Mouse (Mus musculus): ENCODE results near the gene Mndal. TPM values are rescaled to one million over a fixed set of nuclear protein-coding genes. Genes with fewer than 3 reads are reported as not detected.
"Not testable (repeated sequence)": the region's sequence is repeated elsewhere in the genome, so short reads cannot be mapped to it uniquely, and the experiment has no call there.

Gene Mndal
- polyA plus RNA-seq, 1 experiment from 2014 or later, result 1.3 TPM

GRCm38 (mm10) chr1:173879225-173879987 is 62.9 kb downstream of the Mndal start:
- not testable (repeated sequence) for H3K4me3 ChIP-seq; ATAC-seq (ENCODE audit: low FRiP score); H3K4me2 ChIP-seq; H3K4me1 ChIP-seq (replicated peaks); H3K27me3 ChIP-seq; H3K36me3 ChIP-seq; H3K27ac ChIP-seq; H3K9ac ChIP-seq; H3K9me3 ChIP-seq
- 83% methylated on average over 5 of the region's 5 CpGs for WGBS

GRCm38 (mm10) chr1:173878264-173878663 is 64.0 kb downstream of the Mndal start:
- not testable (repeated sequence) for H3K36me3 ChIP-seq; ATAC-seq (ENCODE audit: low FRiP score); H3K9ac ChIP-seq; H3K27ac ChIP-seq; H3K4me1 ChIP-seq (replicated peaks); H3K4me3 ChIP-seq; H3K4me2 ChIP-seq; H3K27me3 ChIP-seq; H3K9me3 ChIP-seq
- WGBS, result 93% methylated on average over 6 of the region's 6 CpGs

GRCm38 (mm10) chr1:173877125-173877524 is 65.2 kb downstream of the Mndal start:
- 72% methylated on average over 1 of the region's 1 CpGs for WGBS
- not testable (repeated sequence) for H3K36me3 ChIP-seq, H3K9me3 ChIP-seq

GRCm38 (mm10) chr1:173868586-173868985 is 73.7 kb downstream of the Mndal start:
- not testable (repeated sequence) for H3K27ac ChIP-seq; H3K9ac ChIP-seq; H3K9me3 ChIP-seq; ATAC-seq (ENCODE audit: low FRiP score); H3K4me1 ChIP-seq (replicated peaks); H3K36me3 ChIP-seq; H3K27me3 ChIP-seq; H3K4me3 ChIP-seq; H3K4me2 ChIP-seq
- WGBS, result 67% methylated on average over 1 of the region's 1 CpGs

More at GRCm38 (mm10) chr1:173877125-173877524, 65.2 kb downstream of the Mndal start:
- not testable (repeated sequence) for H3K9ac ChIP-seq; ATAC-seq (ENCODE audit: low FRiP score); H3K4me3 ChIP-seq; H3K4me2 ChIP-seq; H3K27ac ChIP-seq; H3K27me3 ChIP-seq; H3K4me1 ChIP-seq (replicated peaks)

GRCm38 (mm10) chr1:173866504-173866903 is 75.8 kb downstream of the Mndal start:
- Histone ChIP-seq H3K36me3 (no peaks in the 10 kb centered on the region), H3K9me3 (no peaks in the 10 kb centered on the region), H3K27ac (no peak overlapping the region), H3K4me2 (no peak overlapping the region), H3K4me3 (no peak overlapping the region), H3K4me1 (replicated peaks) (no peaks in the 10 kb centered on the region), H3K9ac (no peak overlapping the region), H3K27me3 (no peaks in the 10 kb centered on the region)
- 85% methylated on average over 12 of the region's 12 CpGs for WGBS
- no peak for ATAC-seq (ENCODE audit: low FRiP score)

GRCm38 (mm10) chr1:173853711-173854110 is 88.6 kb downstream of the Mndal start:
- not testable (repeated sequence) for ATAC-seq (ENCODE audit: low FRiP score); H3K9ac ChIP-seq

GRCm38 (mm10) chr1:173852853-173853252 is 89.4 kb downstream of the Mndal start:
- ATAC-seq (ENCODE audit: low FRiP score); H3K27me3 ChIP-seq; H3K4me1 ChIP-seq (replicated peaks); H3K27ac ChIP-seq; H3K4me2 ChIP-seq; H3K36me3 ChIP-seq; H3K4me3 ChIP-seq; H3K9ac ChIP-seq; H3K9me3 ChIP-seq: not testable (repeated sequence)
- 46% methylated on average over 4 of the region's 4 CpGs for WGBS

More at GRCm38 (mm10) chr1:173853711-173854110, 88.6 kb downstream of the Mndal start:
- H3K36me3 ChIP-seq; H3K9me3 ChIP-seq; H3K27ac ChIP-seq; H3K4me2 ChIP-seq; H3K4me1 ChIP-seq (replicated peaks); H3K27me3 ChIP-seq; H3K4me3 ChIP-seq: not testable (repeated sequence)

- not testable (repeated sequence) for H3K27me3 ChIP-seq; ATAC-seq (ENCODE audit: low FRiP score); H3K36me3 ChIP-seq; H3K9me3 ChIP-seq; H3K4me3 ChIP-seq; H3K4me2 ChIP-seq; H3K4me1 ChIP-seq (replicated peaks); H3K9ac ChIP-seq; H3K27ac ChIP-seq
- WGBS, result 85% methylated on average over 4 of the region's 4 CpGs
These were observed 96.1 kb downstream of the Mndal start for GRCm38 (mm10) chr1:173846193-173846592.

GRCm38 (mm10) chr1:173844754-173845153 is 97.5 kb downstream of the Mndal start:
- Histone ChIP-seq H3K9ac (no peak overlapping the region), H3K4me1 (replicated peaks) (no peaks in the 10 kb centered on the region), H3K9me3 (no peaks in the 10 kb centered on the region), H3K27ac (no peak overlapping the region), H3K4me3 (no peak overlapping the region), H3K27me3 (no peaks in the 10 kb centered on the region), H3K36me3 (no peaks in the 10 kb centered on the region), H3K4me2 (no peak overlapping the region)
- WGBS, result 73% methylated on average over 1 of the region's 1 CpGs
- no peak for ATAC-seq (ENCODE audit: low FRiP score)

GRCm38 (mm10) chr1:173821481-173821803 is 120.8 kb downstream of the Mndal start:
- H3K9me3 ChIP-seq; H3K27me3 ChIP-seq; H3K4me3 ChIP-seq; H3K4me2 ChIP-seq; ATAC-seq (ENCODE audit: low FRiP score); H3K36me3 ChIP-seq; H3K27ac ChIP-seq; H3K9ac ChIP-seq; H3K4me1 ChIP-seq (replicated peaks): not testable (repeated sequence)
- 76% methylated on average over 2 of the region's 2 CpGs for WGBS

GRCm38 (mm10) chr1:173820794-173821480 is 121.4 kb downstream of the Mndal start:
- not testable (repeated sequence) for H3K27ac ChIP-seq; H3K9ac ChIP-seq; H3K4me2 ChIP-seq; H3K27me3 ChIP-seq; H3K9me3 ChIP-seq; H3K4me3 ChIP-seq; ATAC-seq (ENCODE audit: low FRiP score); H3K4me1 ChIP-seq (replicated peaks); H3K36me3 ChIP-seq
- WGBS, result 89% methylated on average over 2 of the region's 2 CpGs

GRCm38 (mm10) chr1:173809294-173809693 is 133.0 kb downstream of the Mndal start:
- not testable (repeated sequence) for H3K27ac ChIP-seq; H3K4me3 ChIP-seq; H3K9me3 ChIP-seq; H3K4me2 ChIP-seq; H3K36me3 ChIP-seq; ATAC-seq (ENCODE audit: low FRiP score); H3K27me3 ChIP-seq; H3K9ac ChIP-seq; H3K4me1 ChIP-seq (replicated peaks)
- 86% methylated on average over 2 of the region's 2 CpGs for WGBS

GRCm38 (mm10) chr1:173802689-173803281 is 139.5 kb downstream of the Mndal start:
- not testable (repeated sequence) for H3K4me1 ChIP-seq (replicated peaks); H3K4me3 ChIP-seq; ATAC-seq (ENCODE audit: low FRiP score); H3K27me3 ChIP-seq; H3K27ac ChIP-seq; H3K36me3 ChIP-seq; H3K4me2 ChIP-seq; H3K9me3 ChIP-seq; H3K9ac ChIP-seq
- 68% methylated on average over 2 of the region's 2 CpGs for WGBS

Measured in hindbrain, embryonic 13.5 days (tissue).